Mouse (Mus musculus): Measurements from ENCODE around the gene 1110051M20Rik.
A peak's percentile ranks its signal among the peaks of the same experiment; 100 is the strongest.

1110051M20Rik gene

GRCm38 (mm10) chr2:91412361-91412760 lies 32.1 kb downstream of the 1110051M20Rik start:
- DNase-seq, result peak; percentile 65

- DNase-seq, result no peak
These were observed 33.0 kb downstream of the 1110051M20Rik start for GRCm38 (mm10) chr2:91411473-91411872.

- DNase-seq, result no peak
These were observed 36.5 kb downstream of the 1110051M20Rik start for GRCm38 (mm10) chr2:91408031-91408430.

- no peak for DNase-seq
These were observed 39.4 kb downstream of the 1110051M20Rik start for GRCm38 (mm10) chr2:91405071-91405470.

GRCm38 (mm10) chr2:91399727-91400126 lies 44.8 kb downstream of the 1110051M20Rik start:
- no peak for DNase-seq

- DNase-seq, result no peak
These were observed 45.3 kb downstream of the 1110051M20Rik start for GRCm38 (mm10) chr2:91399168-91399567.

- peak; percentile 32 for DNase-seq
These were observed 50.4 kb downstream of the 1110051M20Rik start for GRCm38 (mm10) chr2:91394078-91394477.

- DNase-seq, result no peak
These were observed 55.8 kb downstream of the 1110051M20Rik start for GRCm38 (mm10) chr2:91388738-91389137.

- DNase-seq, result no peak
These were observed 56.2 kb downstream of the 1110051M20Rik start for GRCm38 (mm10) chr2:91388281-91388680.

GRCm38 (mm10) chr2:91387287-91387958 lies 57.1 kb downstream of the 1110051M20Rik start:
- no peak for DNase-seq

GRCm38 (mm10) chr2:91386547-91387286 lies 57.8 kb downstream of the 1110051M20Rik start:
- DNase-seq, result peak; percentile 24

GRCm38 (mm10) chr2:91383294-91383693 lies 61.2 kb downstream of the 1110051M20Rik start:
- DNase-seq, result no peak

- peak; percentile 35 for DNase-seq
These were observed 67.5 kb downstream of the 1110051M20Rik start for GRCm38 (mm10) chr2:91377038-91377437.

GRCm38 (mm10) chr2:91370314-91370713 lies 74.2 kb downstream of the 1110051M20Rik start:
- DNase-seq, result no peak

GRCm38 (mm10) chr2:91363272-91363671 lies 81.2 kb downstream of the 1110051M20Rik start:
- no peak for DNase-seq

GRCm38 (mm10) chr2:91361068-91361528 lies 83.4 kb downstream of the 1110051M20Rik start:
- peak; percentile 29 for DNase-seq

- DNase-seq, result no peak
These were observed 88.7 kb downstream of the 1110051M20Rik start for GRCm38 (mm10) chr2:91355767-91356166.

GRCm38 (mm10) chr2:91354727-91355403 lies 89.6 kb downstream of the 1110051M20Rik start:
- DNase-seq, result no peak

- no peak for DNase-seq
These were observed 90.7 kb downstream of the 1110051M20Rik start for GRCm38 (mm10) chr2:91353854-91354253.

GRCm38 (mm10) chr2:91351841-91352240 lies 92.7 kb downstream of the 1110051M20Rik start:
- DNase-seq, result no peak

- DNase-seq, result peak; percentile 32
These were observed 94.5 kb downstream of the 1110051M20Rik start for GRCm38 (mm10) chr2:91349974-91350457.

- DNase-seq, result peak; percentile 18
These were observed 95.6 kb downstream of the 1110051M20Rik start for GRCm38 (mm10) chr2:91348936-91349335.

GRCm38 (mm10) chr2:91345644-91346043 lies 98.9 kb downstream of the 1110051M20Rik start:
- DNase-seq, result no peak
